Mouse (Mus musculus): ENCODE measurements at regions not wholly inside any gene's neighbourhood (a gene's known extent, or its start where the extent isn't known, plus 50 kb on each side); places are given as distances from the start of the nearest gene placed in this dataset.

GRCm38 (mm10) chr16:30118876-30119275 is 54.7 kb downstream of the Hes1 start:
- H3K4me1 ChIP-seq (ENCODE audit: control insufficient read depth, insufficient read depth, low read length), result peaks cover 30% of the 10 kb centered on the region
- H3K4me2 ChIP-seq (ENCODE audit: low read depth, low read length), result no peak overlapping the region
- no peaks in the 10 kb centered on the region for H3K36me3 ChIP-seq (ENCODE audit: control insufficient read depth, insufficient read depth, low read length)
- no peaks in the 10 kb centered on the region for H3K9me3 ChIP-seq (ENCODE audit: control insufficient read depth, low read length)
- H3K27me3 ChIP-seq (replicated peaks; ENCODE audit: control insufficient read depth, insufficient read depth, low read length), result no peaks in the 10 kb centered on the region; the same call in none of the 2 replicates
- 93% methylated on average over 5 of the region's 5 CpGs for WGBS
- H3K4me3 ChIP-seq (ENCODE audit: low read depth, low read length), result no peak overlapping the region
- no peak overlapping the region for H3K27ac ChIP-seq (replicated peaks; ENCODE audit: low read depth, low read length)
- DNase-seq (ENCODE audit: low spot score) (no peak), ATAC-seq (ENCODE audit: low read depth) (no peak)
- H3K9ac ChIP-seq (ENCODE audit: low read depth, low read length), result no peak overlapping the region

GRCm38 (mm10) chr16:30120330-30121265 is 56.4 kb downstream of the Hes1 start:
- peak overlapping the region; percentile 20; the same call in 1 of the 2 replicates for H3K4me3 ChIP-seq (ENCODE audit: low read depth, low read length)
- ATAC-seq (ENCODE audit: low read depth), result 0 out of 2 replicates have a peak, but pooled peaks have one; percentile 27

GRCm38 (mm10) chr16:30121596-30121995 is 57.4 kb downstream of the Hes1 start:
- Histone ChIP-seq H3K4me1 (ENCODE audit: control insufficient read depth, insufficient read depth, low read length) (peaks cover 17% of the 10 kb centered on the region), H3K27ac (replicated peaks; ENCODE audit: low read depth, low read length) (no peak overlapping the region), H3K27me3 (replicated peaks; ENCODE audit: control insufficient read depth, insufficient read depth, low read length) (no peaks in the 10 kb centered on the region; the same call in none of the 2 replicates), H3K4me3 (ENCODE audit: low read depth, low read length) (no peak overlapping the region), H3K4me2 (ENCODE audit: low read depth, low read length) (no peak overlapping the region), H3K9me3 (ENCODE audit: control insufficient read depth, low read length) (no peaks in the 10 kb centered on the region), H3K36me3 (ENCODE audit: control insufficient read depth, insufficient read depth, low read length) (no peaks in the 10 kb centered on the region), H3K9ac (ENCODE audit: low read depth, low read length) (no peak overlapping the region)
- ATAC-seq (ENCODE audit: low read depth) (no peak), DNase-seq (ENCODE audit: low spot score) (no peak)
- 69% methylated on average over 6 of the region's 6 CpGs for WGBS

More at GRCm38 (mm10) chr16:30120330-30121265, 56.4 kb downstream of the Hes1 start:
- no peak overlapping the region for H3K27ac ChIP-seq (replicated peaks; ENCODE audit: low read depth, low read length)
- H3K4me1 ChIP-seq (ENCODE audit: control insufficient read depth, insufficient read depth, low read length), result peaks cover 20% of the 10 kb centered on the region
- 12% methylated on average over 29 of the region's 30 CpGs for WGBS
- no peak for DNase-seq (ENCODE audit: low spot score)
- H3K9me3 ChIP-seq (ENCODE audit: control insufficient read depth, low read length), result no peaks in the 10 kb centered on the region
- peak overlapping the region; percentile 44 for H3K4me2 ChIP-seq (ENCODE audit: low read depth, low read length)
- H3K27me3 ChIP-seq (replicated peaks; ENCODE audit: control insufficient read depth, insufficient read depth, low read length), result no peaks in the 10 kb centered on the region; the same call in none of the 2 replicates
- no peaks in the 10 kb centered on the region for H3K36me3 ChIP-seq (ENCODE audit: control insufficient read depth, insufficient read depth, low read length)
- H3K9ac ChIP-seq (ENCODE audit: low read depth, low read length), result peak overlapping the region; percentile 46

- WGBS, result 26% methylated on average over 29 of the region's 29 CpGs
- Histone ChIP-seq H3K4me3 (ENCODE audit: low read depth, low read length) (no peak overlapping the region), H3K9ac (ENCODE audit: low read depth, low read length) (no peak overlapping the region), H3K36me3 (ENCODE audit: control insufficient read depth, insufficient read depth, low read length) (no peaks in the 10 kb centered on the region), H3K27me3 (replicated peaks; ENCODE audit: control insufficient read depth, insufficient read depth, low read length) (no peaks in the 10 kb centered on the region; the same call in none of the 2 replicates), H3K9me3 (ENCODE audit: control insufficient read depth, low read length) (peaks cover under 1% of the 10 kb centered on the region; the same call in 1 of the 2 replicates), H3K4me2 (ENCODE audit: low read depth, low read length) (no peak overlapping the region), H3K27ac (replicated peaks; ENCODE audit: low read depth, low read length) (no peak overlapping the region), H3K4me1 (ENCODE audit: control insufficient read depth, insufficient read depth, low read length) (peaks cover 17% of the 10 kb centered on the region)
- ATAC-seq (ENCODE audit: low read depth) (no peak), DNase-seq (ENCODE audit: low spot score) (no peak)
These were observed 58.3 kb downstream of the Hes1 start for GRCm38 (mm10) chr16:30122211-30123070.

- Histone ChIP-seq H3K9me3 (ENCODE audit: control insufficient read depth, low read length) (peaks cover 3% of the 10 kb centered on the region; the same call in 1 of the 2 replicates), H3K27me3 (replicated peaks; ENCODE audit: control insufficient read depth, insufficient read depth, low read length) (no peaks in the 10 kb centered on the region; the same call in none of the 2 replicates), H3K27ac (replicated peaks; ENCODE audit: low read depth, low read length) (no peak overlapping the region), H3K4me3 (ENCODE audit: low read depth, low read length) (no peak overlapping the region), H3K36me3 (ENCODE audit: control insufficient read depth, insufficient read depth, low read length) (no peaks in the 10 kb centered on the region), H3K4me2 (ENCODE audit: low read depth, low read length) (no peak overlapping the region), H3K4me1 (ENCODE audit: control insufficient read depth, insufficient read depth, low read length) (peaks cover 5% of the 10 kb centered on the region), H3K9ac (ENCODE audit: low read depth, low read length) (no peak overlapping the region)
- WGBS, result 95% methylated on average over 9 of the region's 10 CpGs
- no peak for DNase-seq (ENCODE audit: low spot score)
- ATAC-seq (ENCODE audit: low read depth), result no peak
These were observed 62.8 kb downstream of the Hes1 start for GRCm38 (mm10) chr16:30127015-30127414.

GRCm38 (mm10) chr16:30128787-30129186 is 64.6 kb downstream of the Hes1 start:
- 83% methylated on average over 8 of the region's 8 CpGs for WGBS
- no peaks in the 10 kb centered on the region for H3K4me1 ChIP-seq (ENCODE audit: control insufficient read depth, insufficient read depth, low read length)
- no peak overlapping the region for H3K4me3 ChIP-seq (ENCODE audit: low read depth, low read length)
- H3K4me2 ChIP-seq (ENCODE audit: low read depth, low read length), result no peak overlapping the region
- H3K27me3 ChIP-seq (replicated peaks; ENCODE audit: control insufficient read depth, insufficient read depth, low read length), result no peaks in the 10 kb centered on the region
- H3K36me3 ChIP-seq (ENCODE audit: control insufficient read depth, insufficient read depth, low read length), result no peaks in the 10 kb centered on the region
- no peak for ATAC-seq (ENCODE audit: low read depth)
- H3K9ac ChIP-seq (ENCODE audit: low read depth, low read length), result no peak overlapping the region
- DNase-seq (ENCODE audit: low spot score), result no peak
- H3K9me3 ChIP-seq (ENCODE audit: control insufficient read depth, low read length), result peaks cover 3% of the 10 kb centered on the region; the same call in 1 of the 2 replicates
- H3K27ac ChIP-seq (replicated peaks; ENCODE audit: low read depth, low read length), result no peak overlapping the region

GRCm38 (mm10) chr16:30129218-30130112 is 65.3 kb downstream of the Hes1 start:
- no peaks in the 10 kb centered on the region for H3K4me1 ChIP-seq (ENCODE audit: control insufficient read depth, insufficient read depth, low read length)
- no peak overlapping the region for H3K9ac ChIP-seq (ENCODE audit: low read depth, low read length)
- H3K4me2 ChIP-seq (ENCODE audit: low read depth, low read length), result no peak overlapping the region
- ATAC-seq (ENCODE audit: low read depth) (no peak), DNase-seq (ENCODE audit: low spot score) (no peak)
- no peak overlapping the region for H3K27ac ChIP-seq (replicated peaks; ENCODE audit: low read depth, low read length)
- H3K4me3 ChIP-seq (ENCODE audit: low read depth, low read length), result no peak overlapping the region
- H3K36me3 ChIP-seq (ENCODE audit: control insufficient read depth, insufficient read depth, low read length), result no peaks in the 10 kb centered on the region
- 53% methylated on average over 17 of the region's 17 CpGs for WGBS
- peaks cover 3% of the 10 kb centered on the region; the same call in 1 of the 2 replicates for H3K9me3 ChIP-seq (ENCODE audit: control insufficient read depth, low read length)
- H3K27me3 ChIP-seq (replicated peaks; ENCODE audit: control insufficient read depth, insufficient read depth, low read length), result no peaks in the 10 kb centered on the region

All from embryonic facial prominence, embryonic 14.5 days (tissue).